Mouse (Mus musculus) E14TG2a.4 (cell line): ENCODE measurements around the gene 5730455P16Rik.
"Not testable (repeated sequence)": the region's sequence is repeated elsewhere in the genome, so short reads cannot be mapped to it uniquely, and the experiment has no call there.

Experiments used
- H3K27me3 ChIP-seq: 2 replicates; pipeline ENCODE4 v1.6.1; 2014; ENCODE audit warnings: low read length, control low read depth; ENCODE audit not compliant: insufficient read depth
- H3K36me3 ChIP-seq: 2 replicates; pipeline ENCODE4 v1.6.1; 2014; ENCODE audit warnings: low read length, control low read depth; ENCODE audit not compliant: insufficient read depth
- H3K4me1 ChIP-seq: replicated peaks from 2 replicates; pipeline ENCODE4 v1.6.1; 2014; ENCODE audit warnings: low read depth, low read length, control low read depth
- H3K4me3 ChIP-seq: replicated peaks from 2 replicates; pipeline ENCODE4 v1.5.1; 2014; ENCODE audit warnings: mild to moderate bottlenecking, low read length
- H3K9me3 ChIP-seq: 2 replicates; pipeline ENCODE4 v1.6.1; 2014; ENCODE audit warnings: low read length, control low read depth
- CTCF ChIP-seq: conservative IDR thresholded peaks from 2 replicates; pipeline ENCODE4 v1.5.1; 2014; ENCODE audit warnings: low read length
- NANOG ChIP-seq: IDR thresholded peaks from 2 replicates; pipeline ENCODE4 v1.6.1; 2014; ENCODE audit warnings: borderline replicate concordance, low read length, mixed read lengths
- POU5F1 ChIP-seq: IDR thresholded peaks from 2 replicates; pipeline ENCODE4 v1.6.1; 2014; ENCODE audit warnings: low read length, borderline replicate concordance

Gene 5730455P16Rik

GRCm38 (mm10) chr11:80377712-80378451, at the start of gene 5730455P16Rik:
Gene 5730455P16Rik, minus strand, starts transcription at chr11:80378034.
- H3K36me3 ChIP-seq = peaks cover 28% of the 10 kb centered on the region
- peak within 1 kb of the TSS; percentile 96 for H3K4me3 ChIP-seq
- H3K4me1 ChIP-seq = peaks cover 18% of the 10 kb centered on the region
- H3K27me3 ChIP-seq = no peaks in the 10 kb centered on the region; the same call in 1 of the 2 replicates
- TF ChIP-seq POU5F1 (peak; percentile 66; the same call in 1 of the 2 replicates), NANOG (no peak)
- H3K9me3 ChIP-seq = no peaks in the 10 kb centered on the region

DNA sequence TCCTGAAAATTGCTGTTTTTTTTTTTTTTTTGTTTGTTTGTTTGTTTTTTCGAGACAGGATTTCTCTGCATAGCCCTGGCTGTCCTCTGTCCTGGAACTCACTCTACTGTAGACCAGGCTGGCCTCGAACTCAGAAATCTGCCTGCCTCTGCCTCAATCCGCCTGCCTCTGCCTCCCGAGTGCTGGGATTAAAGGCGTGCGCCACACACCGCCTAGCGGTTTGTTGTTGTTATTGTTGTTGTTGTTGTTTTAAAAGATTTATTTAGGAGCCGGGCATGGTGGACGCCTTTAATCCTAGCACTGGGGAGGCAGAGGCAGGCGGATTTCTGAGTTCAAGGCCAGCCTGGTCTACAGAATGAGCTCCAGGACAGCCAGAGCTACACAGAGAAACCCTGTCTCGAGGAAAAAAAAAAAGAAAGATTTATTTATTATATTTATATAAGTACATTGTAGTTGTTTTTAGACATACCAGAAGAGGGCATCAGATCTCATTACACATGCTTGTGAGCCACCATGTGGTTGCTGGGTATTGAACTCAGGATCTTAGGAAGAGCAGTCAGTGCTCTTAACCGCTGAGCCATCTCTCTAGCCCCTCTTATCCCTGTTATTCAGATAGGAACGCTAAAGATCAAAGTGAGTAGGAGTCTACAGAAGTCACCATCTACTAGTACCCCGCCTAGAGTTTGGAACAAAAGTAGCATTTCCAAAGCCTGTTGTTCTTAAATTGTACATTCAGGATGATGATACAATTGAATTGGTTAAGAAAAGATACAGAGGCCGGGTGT, 48.4 kb upstream of the 5730455P16Rik start:
- peak; percentile 9; the same call in 1 of the 2 replicates for TF ChIP-seq CTCF
- not testable (repeated sequence) for H3K27me3 ChIP-seq, H3K9me3 ChIP-seq, H3K36me3 ChIP-seq, H3K4me3 ChIP-seq
- peaks cover 18% of the 10 kb centered on the region for H3K4me1 ChIP-seq

DNA sequence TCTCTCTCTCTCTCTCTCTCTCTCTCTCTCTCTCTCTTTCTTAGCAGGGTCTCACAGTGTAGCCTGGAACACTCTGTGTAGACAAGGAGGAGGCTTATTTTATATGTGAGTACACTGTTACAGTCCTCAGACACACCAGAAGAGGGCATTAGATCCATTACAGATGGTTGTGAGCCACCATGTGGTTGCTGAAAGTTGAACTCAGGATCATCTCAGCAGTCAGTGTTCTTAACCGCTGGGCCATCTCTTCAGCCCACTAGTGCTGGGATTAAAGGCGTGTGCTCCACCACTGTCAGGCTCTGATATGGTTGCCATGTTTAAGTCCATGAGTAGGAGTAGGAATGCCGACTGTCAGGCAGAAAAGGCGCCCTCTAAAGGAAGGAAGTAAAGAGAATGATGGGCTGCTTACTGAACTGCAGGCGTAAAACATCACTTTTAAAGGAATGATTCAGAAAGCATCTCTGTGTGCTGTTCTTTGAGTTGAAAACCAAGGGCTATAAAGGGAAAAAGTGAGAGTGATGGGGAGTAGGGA, 47.5 kb upstream of the 5730455P16Rik start:
- H3K27me3 ChIP-seq = no peaks in the 10 kb centered on the region
- H3K4me1 ChIP-seq = peaks cover 15% of the 10 kb centered on the region
- no peaks in the 10 kb centered on the region for H3K36me3 ChIP-seq
- TF ChIP-seq NANOG (no peak), CTCF (peak; percentile 42)
- no peaks in the 10 kb centered on the region for H3K9me3 ChIP-seq
- H3K4me3 ChIP-seq = no peak overlapping the region

GRCm38 (mm10) chr11:80424691-80425090, 46.9 kb upstream of the 5730455P16Rik start:
- H3K27me3 ChIP-seq = no peaks in the 10 kb centered on the region
- H3K4me1 ChIP-seq = peaks cover 9% of the 10 kb centered on the region
- no peak overlapping the region for H3K4me3 ChIP-seq

DNA sequence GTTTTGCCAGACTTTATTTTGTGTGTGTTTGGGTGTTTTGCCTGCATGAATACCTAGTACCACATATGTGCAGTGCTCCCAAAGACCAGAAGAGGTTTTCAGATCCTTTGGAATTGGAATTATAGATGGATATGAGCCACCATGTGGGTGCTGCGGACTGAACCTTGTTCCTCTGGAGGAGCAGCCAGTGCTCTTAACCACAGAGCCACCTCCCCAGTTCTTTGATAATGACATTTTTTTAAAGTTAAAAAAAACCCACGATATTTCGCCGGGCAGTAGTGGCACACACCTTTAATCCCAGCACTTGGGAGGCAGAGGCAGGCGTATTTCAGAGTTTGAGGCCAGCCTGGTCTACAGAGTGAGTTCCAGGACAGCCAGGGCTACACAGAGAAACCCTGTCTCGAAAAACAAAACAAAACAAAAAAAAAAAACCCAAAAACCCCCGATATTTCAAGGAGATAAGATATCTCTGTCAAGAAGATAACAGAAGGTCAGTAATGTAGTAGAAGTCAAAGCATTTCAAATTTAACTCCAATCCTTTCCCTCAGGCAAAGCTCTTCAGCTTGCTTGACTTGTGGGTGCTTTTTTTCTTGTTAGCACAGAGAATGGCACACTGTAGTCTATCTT, 43.7 kb upstream of the 5730455P16Rik start:
- peaks cover 9% of the 10 kb centered on the region for H3K9me3 ChIP-seq
- no peak overlapping the region for H3K4me3 ChIP-seq
- no peaks in the 10 kb centered on the region for H3K4me1 ChIP-seq
- 0 out of 2 replicates have a peak, but pooled peaks cover 4% of the 10 kb centered on the region for H3K36me3 ChIP-seq
- TF ChIP-seq CTCF (no peak), POU5F1 (no peak), NANOG (no peak)
- no peaks in the 10 kb centered on the region for H3K27me3 ChIP-seq

More at GRCm38 (mm10) chr11:80424691-80425090, 46.9 kb upstream of the 5730455P16Rik start:
- no peak for TF ChIP-seq CTCF
- no peak for TF ChIP-seq POU5F1
- TF ChIP-seq NANOG = no peak
- Histone ChIP-seq H3K9me3 (no peaks in the 10 kb centered on the region), H3K36me3 (no peaks in the 10 kb centered on the region)

GRCm38 (mm10) chr11:80420202-80420984, 42.6 kb upstream of the 5730455P16Rik start:
- Histone ChIP-seq H3K36me3 (0 out of 2 replicates have a peak, but pooled peaks cover 4% of the 10 kb centered on the region), H3K4me3 (no peak overlapping the region), H3K9me3 (peaks cover 14% of the 10 kb centered on the region), H3K27me3 (no peaks in the 10 kb centered on the region), H3K4me1 (no peaks in the 10 kb centered on the region)
- TF ChIP-seq POU5F1 = no peak
- TF ChIP-seq CTCF = no peak
- TF ChIP-seq NANOG = no peak

- H3K36me3 ChIP-seq = 0 out of 2 replicates have a peak, but pooled peaks cover 4% of the 10 kb centered on the region
- TF ChIP-seq CTCF = no peak
- H3K4me3 ChIP-seq = no peak overlapping the region
- no peaks in the 10 kb centered on the region for H3K27me3 ChIP-seq
- peaks cover 14% of the 10 kb centered on the region for H3K9me3 ChIP-seq
- H3K4me1 ChIP-seq = no peaks in the 10 kb centered on the region
Measured at GRCm38 (mm10) chr11:80419743-80420142, 41.9 kb upstream of the 5730455P16Rik start.

DNA sequence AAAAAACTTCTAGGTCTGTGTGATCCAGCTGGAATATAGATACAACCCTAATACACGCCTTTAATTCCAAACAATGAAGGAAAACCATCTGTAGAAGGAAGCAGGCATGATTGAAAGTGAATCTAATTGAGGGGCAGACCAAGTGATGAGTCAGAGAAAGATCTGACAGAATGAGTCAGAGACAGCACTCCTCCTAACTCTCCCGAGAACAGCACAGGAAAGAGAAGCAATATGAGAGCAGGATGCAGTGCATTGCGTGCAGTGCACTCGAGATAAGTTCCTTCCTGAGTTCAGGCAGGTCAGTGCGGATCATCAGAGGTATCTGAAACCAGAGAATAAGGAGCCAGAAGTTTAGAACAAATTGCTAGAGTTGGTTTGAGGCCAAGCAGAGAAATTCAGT, 39.3 kb upstream of the 5730455P16Rik start:
- Histone ChIP-seq H3K4me1 (no peaks in the 10 kb centered on the region), H3K9me3 (peaks cover 14% of the 10 kb centered on the region), H3K4me3 (no peak overlapping the region), H3K36me3 (0 out of 2 replicates have a peak, but pooled peaks cover 4% of the 10 kb centered on the region), H3K27me3 (no peaks in the 10 kb centered on the region)
- TF ChIP-seq NANOG (no peak), POU5F1 (no peak)
